Mouse (Mus musculus): Measurements from ENCODE around the gene Zbtb20. TPM values are rescaled to one million over a fixed set of nuclear protein-coding genes. Genes with fewer than 3 reads are reported as not detected.

Gene Zbtb20
- polyA plus RNA-seq, 1 experiment from 2014 or later, result 6.6 TPM

DNA sequence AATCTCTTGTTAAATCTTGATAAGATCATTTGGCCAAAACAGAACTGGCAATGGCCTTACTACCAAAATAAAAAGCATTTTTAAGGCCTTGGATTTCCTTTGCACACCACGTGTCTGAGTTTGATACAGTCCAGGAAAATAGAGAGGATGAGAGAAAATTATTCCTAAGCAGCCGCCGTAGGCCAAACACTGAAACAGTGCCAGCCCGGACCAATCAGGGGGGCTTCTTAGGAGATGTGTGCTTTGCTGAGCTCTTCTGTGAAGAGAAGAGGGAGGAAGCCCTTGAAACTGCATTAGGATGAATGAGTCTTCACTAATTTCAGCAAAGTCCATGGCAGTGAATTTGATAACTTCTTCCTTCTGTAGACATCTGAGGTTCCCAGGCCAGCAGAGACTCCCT, 635.9 kb downstream of the Zbtb20 start:
- Histone ChIP-seq H3K27ac (ENCODE audit: low read depth, low read length) (no peak overlapping the region), H3K4me3 (ENCODE audit: low read depth, low read length) (no peak overlapping the region), H3K4me1 (replicated peaks; ENCODE audit: control insufficient read depth, insufficient read depth, low read length) (no peaks in the 10 kb centered on the region), H3K9ac (ENCODE audit: low read depth, low read length) (no peak overlapping the region), H3K9me3 (ENCODE audit: control insufficient read depth, low read length) (no peaks in the 10 kb centered on the region), H3K27me3 (replicated peaks; ENCODE audit: control insufficient read depth, insufficient read depth, low read length) (no peaks in the 10 kb centered on the region), H3K36me3 (ENCODE audit: control insufficient read depth, insufficient read depth, low read length) (no peaks in the 10 kb centered on the region), H3K4me2 (no peak overlapping the region)
- 84% methylated on average over 4 of the region's 4 CpGs for WGBS
- DNase-seq (ENCODE audit: low spot score) (no peak), ATAC-seq (replicated peaks; ENCODE audit: low FRiP score) (no peak)

DNA sequence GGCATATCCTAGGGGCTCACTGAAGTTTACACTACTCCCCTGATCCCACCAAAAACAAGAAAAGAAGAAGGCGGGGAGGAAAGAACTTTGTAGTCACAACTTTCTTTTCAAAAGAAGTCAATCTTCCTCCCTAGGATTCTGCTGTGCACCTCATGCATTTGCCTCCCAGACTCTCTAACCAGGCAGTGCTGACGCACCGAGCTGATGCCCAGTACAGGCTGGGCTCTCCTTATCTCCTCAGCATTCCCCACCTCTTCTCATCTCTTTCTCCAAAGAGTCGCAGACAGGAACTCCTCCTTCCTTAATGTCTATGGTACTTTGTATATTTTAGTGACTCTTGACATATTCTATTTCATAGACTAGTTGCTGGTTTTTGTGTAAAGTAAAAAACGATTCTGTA, 638.3 kb downstream of the Zbtb20 start:
- no peaks in the 10 kb centered on the region for H3K9me3 ChIP-seq (ENCODE audit: control insufficient read depth, low read length)
- H3K36me3 ChIP-seq (ENCODE audit: control insufficient read depth, insufficient read depth, low read length), result no peaks in the 10 kb centered on the region
- no peak overlapping the region for H3K9ac ChIP-seq (ENCODE audit: low read depth, low read length)
- ATAC-seq (replicated peaks; ENCODE audit: low FRiP score) (no peak), DNase-seq (ENCODE audit: low spot score) (no peak)
- no peak overlapping the region for H3K27ac ChIP-seq (ENCODE audit: low read depth, low read length)
- H3K4me1 ChIP-seq (replicated peaks; ENCODE audit: control insufficient read depth, insufficient read depth, low read length), result no peaks in the 10 kb centered on the region
- 53% methylated on average over 5 of the region's 5 CpGs for WGBS
- no peaks in the 10 kb centered on the region for H3K27me3 ChIP-seq (replicated peaks; ENCODE audit: control insufficient read depth, insufficient read depth, low read length)
- no peak overlapping the region for H3K4me2 ChIP-seq
- H3K4me3 ChIP-seq (ENCODE audit: low read depth, low read length), result no peak overlapping the region

GRCm38 (mm10) chr16:43515538-43515937, 639.9 kb downstream of the Zbtb20 start:
- no peaks in the 10 kb centered on the region for H3K9me3 ChIP-seq (ENCODE audit: control insufficient read depth, low read length)

GRCm38 (mm10) chr16:43520274-43520673, 644.6 kb downstream of the Zbtb20 start:
- whole genome bisulfite sequencing, result 75% methylated on average over 2 of the region's 2 CpGs
- H3K27ac ChIP-seq (ENCODE audit: low read depth, low read length), result no peak overlapping the region
- no peak overlapping the region for H3K9ac ChIP-seq (ENCODE audit: low read depth, low read length)
- DNase-seq (ENCODE audit: low spot score) (no peak), ATAC-seq (replicated peaks; ENCODE audit: low FRiP score) (no peak)
- H3K27me3 ChIP-seq (replicated peaks; ENCODE audit: control insufficient read depth, insufficient read depth, low read length), result no peaks in the 10 kb centered on the region
- H3K36me3 ChIP-seq (ENCODE audit: control insufficient read depth, insufficient read depth, low read length), result no peaks in the 10 kb centered on the region
- H3K4me3 ChIP-seq (ENCODE audit: low read depth, low read length), result no peak overlapping the region
- H3K4me2 ChIP-seq, result no peak overlapping the region
- no peaks in the 10 kb centered on the region for H3K9me3 ChIP-seq (ENCODE audit: control insufficient read depth, low read length)
- H3K4me1 ChIP-seq (replicated peaks; ENCODE audit: control insufficient read depth, insufficient read depth, low read length), result no peaks in the 10 kb centered on the region

More at GRCm38 (mm10) chr16:43515538-43515937, 639.9 kb downstream of the Zbtb20 start:
- no peaks in the 10 kb centered on the region for H3K4me1 ChIP-seq (replicated peaks; ENCODE audit: control insufficient read depth, insufficient read depth, low read length)
- DNase-seq (ENCODE audit: low spot score) (no peak), ATAC-seq (replicated peaks; ENCODE audit: low FRiP score) (no peak)
- no peak overlapping the region for H3K27ac ChIP-seq (ENCODE audit: low read depth, low read length)
- no peak overlapping the region for H3K4me2 ChIP-seq
- H3K4me3 ChIP-seq (ENCODE audit: low read depth, low read length), result no peak overlapping the region
- no peaks in the 10 kb centered on the region for H3K27me3 ChIP-seq (replicated peaks; ENCODE audit: control insufficient read depth, insufficient read depth, low read length)
- no peaks in the 10 kb centered on the region for H3K36me3 ChIP-seq (ENCODE audit: control insufficient read depth, insufficient read depth, low read length)
- WGBS, result 71% methylated on average over 4 of the region's 4 CpGs
- H3K9ac ChIP-seq (ENCODE audit: low read depth, low read length), result no peak overlapping the region

GRCm38 (mm10) chr16:43522482-43522881, 646.8 kb downstream of the Zbtb20 start:
- Histone ChIP-seq H3K36me3 (ENCODE audit: control insufficient read depth, insufficient read depth, low read length) (no peaks in the 10 kb centered on the region), H3K9me3 (ENCODE audit: control insufficient read depth, low read length) (no peaks in the 10 kb centered on the region), H3K4me3 (ENCODE audit: low read depth, low read length) (no peak overlapping the region), H3K27me3 (replicated peaks; ENCODE audit: control insufficient read depth, insufficient read depth, low read length) (no peaks in the 10 kb centered on the region), H3K27ac (ENCODE audit: low read depth, low read length) (no peak overlapping the region), H3K4me2 (no peak overlapping the region), H3K4me1 (replicated peaks; ENCODE audit: control insufficient read depth, insufficient read depth, low read length) (no peaks in the 10 kb centered on the region), H3K9ac (ENCODE audit: low read depth, low read length) (no peak overlapping the region)
- ATAC-seq (replicated peaks; ENCODE audit: low FRiP score), result no peak
- WGBS, result 89% methylated on average over 4 of the region's 4 CpGs
- DNase-seq (ENCODE audit: low spot score), result no peak

DNA sequence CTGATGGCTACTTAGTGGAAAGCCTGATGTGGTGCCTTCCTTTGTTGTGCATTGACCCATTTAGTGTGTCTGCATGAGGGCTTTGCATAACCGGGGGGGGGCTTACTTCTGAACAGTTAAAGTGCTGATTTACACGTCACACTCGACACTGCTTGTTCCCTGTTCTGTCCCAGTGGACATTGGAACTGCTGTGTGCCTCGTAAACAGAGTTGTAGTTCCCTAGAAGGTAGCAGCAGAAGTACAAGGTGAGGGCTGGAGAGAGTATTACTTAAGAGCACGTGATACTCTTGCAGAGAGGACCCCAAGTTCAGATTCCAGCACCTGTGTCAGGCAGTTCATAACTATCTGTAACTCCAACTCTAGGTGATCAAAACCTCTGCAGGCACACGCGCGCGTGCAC, 648.5 kb downstream of the Zbtb20 start:
- no peaks in the 10 kb centered on the region for H3K27me3 ChIP-seq (replicated peaks; ENCODE audit: control insufficient read depth, insufficient read depth, low read length)
- H3K9me3 ChIP-seq (ENCODE audit: control insufficient read depth, low read length), result no peaks in the 10 kb centered on the region
- 88% methylated on average over 9 of the region's 9 CpGs for WGBS
- H3K36me3 ChIP-seq (ENCODE audit: control insufficient read depth, insufficient read depth, low read length), result no peaks in the 10 kb centered on the region
- ATAC-seq (replicated peaks; ENCODE audit: low FRiP score) (no peak), DNase-seq (ENCODE audit: low spot score) (no peak)
- H3K9ac ChIP-seq (ENCODE audit: low read depth, low read length), result no peak overlapping the region
- H3K4me1 ChIP-seq (replicated peaks; ENCODE audit: control insufficient read depth, insufficient read depth, low read length), result no peaks in the 10 kb centered on the region
- no peak overlapping the region for H3K4me2 ChIP-seq
- H3K4me3 ChIP-seq (ENCODE audit: low read depth, low read length), result no peak overlapping the region
- H3K27ac ChIP-seq (ENCODE audit: low read depth, low read length), result no peak overlapping the region

DNA sequence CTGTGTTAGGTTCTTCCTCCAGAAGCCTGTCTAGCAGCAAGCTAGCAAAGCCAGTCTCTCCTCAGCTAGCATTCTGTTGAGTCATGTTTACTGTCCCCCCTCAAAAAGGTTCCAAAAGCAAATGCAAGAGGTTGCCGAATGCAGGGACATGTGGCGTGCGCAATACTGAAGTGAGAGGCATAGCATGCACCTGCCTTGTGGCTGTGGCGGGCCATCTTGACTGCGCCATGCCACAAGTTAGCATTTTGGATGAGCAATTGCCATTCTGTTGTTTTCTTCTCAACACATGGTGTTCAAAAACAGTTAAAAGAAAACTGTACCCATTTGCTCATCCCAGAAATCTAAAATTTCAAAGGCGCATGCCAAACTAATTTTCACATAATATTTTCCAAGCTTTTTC, 649.9 kb downstream of the Zbtb20 start:
- Histone ChIP-seq H3K4me3 (ENCODE audit: low read depth, low read length) (no peak overlapping the region), H3K27me3 (replicated peaks; ENCODE audit: control insufficient read depth, insufficient read depth, low read length) (no peaks in the 10 kb centered on the region), H3K9me3 (ENCODE audit: control insufficient read depth, low read length) (no peaks in the 10 kb centered on the region), H3K9ac (ENCODE audit: low read depth, low read length) (no peak overlapping the region), H3K27ac (ENCODE audit: low read depth, low read length) (no peak overlapping the region), H3K36me3 (ENCODE audit: control insufficient read depth, insufficient read depth, low read length) (no peaks in the 10 kb centered on the region), H3K4me1 (replicated peaks; ENCODE audit: control insufficient read depth, insufficient read depth, low read length) (no peaks in the 10 kb centered on the region), H3K4me2 (no peak overlapping the region)
- WGBS, result 89% methylated on average over 6 of the region's 6 CpGs
- DNase-seq (ENCODE audit: low spot score), result no peak
- no peak for ATAC-seq (replicated peaks; ENCODE audit: low FRiP score)

GRCm38 (mm10) chr16:43528300-43528699, 652.6 kb downstream of the Zbtb20 start:
- Histone ChIP-seq H3K4me1 (replicated peaks; ENCODE audit: control insufficient read depth, insufficient read depth, low read length) (no peaks in the 10 kb centered on the region), H3K9me3 (ENCODE audit: control insufficient read depth, low read length) (no peaks in the 10 kb centered on the region), H3K4me2 (no peak overlapping the region), H3K27me3 (replicated peaks; ENCODE audit: control insufficient read depth, insufficient read depth, low read length) (no peaks in the 10 kb centered on the region), H3K27ac (ENCODE audit: low read depth, low read length) (no peak overlapping the region), H3K4me3 (ENCODE audit: low read depth, low read length) (no peak overlapping the region), H3K9ac (ENCODE audit: low read depth, low read length) (no peak overlapping the region), H3K36me3 (ENCODE audit: control insufficient read depth, insufficient read depth, low read length) (no peaks in the 10 kb centered on the region)
- DNase-seq (ENCODE audit: low spot score), result no peak
- ATAC-seq (replicated peaks; ENCODE audit: low FRiP score), result no peak
- WGBS, result 69% methylated on average over 1 of the region's 1 CpGs

GRCm38 (mm10) chr16:43531328-43531727, 655.6 kb downstream of the Zbtb20 start:
- no peak for ATAC-seq (replicated peaks; ENCODE audit: low FRiP score)
- no peaks in the 10 kb centered on the region for H3K27me3 ChIP-seq (replicated peaks; ENCODE audit: control insufficient read depth, insufficient read depth, low read length)
- no peak overlapping the region for H3K4me2 ChIP-seq
- WGBS, result 74% methylated on average over 6 of the region's 6 CpGs
- no peaks in the 10 kb centered on the region for H3K4me1 ChIP-seq (replicated peaks; ENCODE audit: control insufficient read depth, insufficient read depth, low read length)
- no peak for DNase-seq (ENCODE audit: low spot score)
- H3K9me3 ChIP-seq (ENCODE audit: control insufficient read depth, low read length), result no peaks in the 10 kb centered on the region
- no peak overlapping the region for H3K4me3 ChIP-seq (ENCODE audit: low read depth, low read length)
- no peak overlapping the region for H3K9ac ChIP-seq (ENCODE audit: low read depth, low read length)
- H3K27ac ChIP-seq (ENCODE audit: low read depth, low read length), result no peak overlapping the region
- H3K36me3 ChIP-seq (ENCODE audit: control insufficient read depth, insufficient read depth, low read length), result no peaks in the 10 kb centered on the region

All from liver, embryonic 11.5 days (tissue).